Mouse (Mus musculus): ENCODE measurements around the gene Ccnf.

Gene Ccnf

GRCm38 (mm10) chr17:24251320-24252069 is at the start of gene Ccnf:
TSS of gene Ccnf (minus strand) at chr17:24251484.
- DNase-seq: peak; percentile 97

DNA sequence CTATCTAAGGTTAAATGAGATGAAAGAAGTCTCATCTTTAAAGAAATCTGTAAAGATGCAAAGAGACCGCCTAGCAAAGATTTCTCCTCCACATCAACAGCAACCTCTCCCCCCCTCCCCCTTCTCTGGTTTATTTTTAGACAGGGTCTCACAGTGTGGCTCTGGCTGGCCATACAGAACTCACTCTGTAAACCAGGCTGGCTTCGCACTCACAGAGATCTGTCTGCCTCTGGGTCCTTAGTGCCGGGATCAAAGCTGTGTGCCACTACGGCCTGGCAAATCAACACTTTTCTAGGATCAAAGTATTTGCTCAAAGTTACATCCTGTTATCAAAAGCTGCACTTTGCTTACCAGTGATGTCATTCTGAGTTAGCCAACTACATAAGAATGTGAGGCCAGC is 49.4 kb upstream of the Ccnf start:
- DNase-seq: no peak

DNA sequence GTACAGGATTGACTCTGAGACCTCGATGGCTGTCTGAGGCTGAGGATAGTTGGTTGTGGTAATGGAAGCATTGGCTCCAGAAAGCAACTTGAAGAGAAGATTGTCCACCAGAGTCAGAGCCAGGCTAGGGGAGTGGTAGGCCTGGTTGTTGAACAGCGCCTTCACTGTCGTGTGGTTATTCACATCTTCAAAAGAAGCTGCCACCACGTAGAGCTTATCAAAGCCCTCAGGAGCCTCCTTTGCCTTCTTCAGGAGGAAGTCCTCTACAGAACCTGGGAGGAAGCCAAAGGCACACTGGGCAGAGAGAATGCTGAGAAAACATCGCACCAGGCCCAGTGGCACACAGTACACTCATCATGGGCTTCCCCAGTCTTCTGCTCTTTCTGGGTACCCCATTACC is 38.1 kb upstream of the Ccnf start:
- no peak for DNase-seq

DNA sequence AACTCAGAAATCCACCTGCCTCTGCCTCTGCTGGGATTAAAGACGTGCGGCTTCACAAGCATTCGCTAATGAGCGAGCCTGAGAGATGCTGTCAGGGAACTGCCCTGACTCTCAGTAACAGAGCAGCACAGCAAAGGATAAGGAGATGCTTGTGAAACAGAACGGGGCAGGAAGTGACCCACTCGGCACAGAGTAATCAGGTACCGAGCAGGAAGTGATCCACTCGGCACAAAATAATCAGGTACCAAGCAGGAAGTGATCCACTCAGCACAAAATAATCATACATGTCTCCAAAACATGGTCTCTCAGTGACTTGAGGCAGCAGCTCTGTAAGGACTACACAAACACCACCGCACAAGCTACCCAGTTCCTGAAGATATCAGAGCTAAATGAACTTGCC is 37.2 kb upstream of the Ccnf start:
- no peak for DNase-seq

DNA sequence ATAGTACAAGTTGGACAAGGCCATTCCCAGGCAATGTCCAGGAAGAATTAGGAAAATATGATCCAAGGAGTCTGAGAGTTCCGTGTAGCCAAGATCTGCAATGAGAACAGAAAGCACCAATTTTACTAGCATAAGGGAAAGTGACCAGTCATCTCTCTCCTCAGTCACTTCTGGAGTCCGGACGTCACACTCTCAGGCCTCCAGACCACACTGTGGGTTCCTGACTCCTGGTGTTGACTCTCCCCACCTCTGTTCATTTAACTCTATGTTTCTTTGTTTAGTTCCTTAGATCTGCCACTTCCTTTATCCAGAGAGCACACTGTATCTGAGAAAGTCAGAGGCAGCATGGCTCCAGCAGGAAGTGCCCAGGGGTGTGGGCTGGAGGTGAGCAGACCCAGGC is 34.4 kb upstream of the Ccnf start:
- no peak for DNase-seq

DNA sequence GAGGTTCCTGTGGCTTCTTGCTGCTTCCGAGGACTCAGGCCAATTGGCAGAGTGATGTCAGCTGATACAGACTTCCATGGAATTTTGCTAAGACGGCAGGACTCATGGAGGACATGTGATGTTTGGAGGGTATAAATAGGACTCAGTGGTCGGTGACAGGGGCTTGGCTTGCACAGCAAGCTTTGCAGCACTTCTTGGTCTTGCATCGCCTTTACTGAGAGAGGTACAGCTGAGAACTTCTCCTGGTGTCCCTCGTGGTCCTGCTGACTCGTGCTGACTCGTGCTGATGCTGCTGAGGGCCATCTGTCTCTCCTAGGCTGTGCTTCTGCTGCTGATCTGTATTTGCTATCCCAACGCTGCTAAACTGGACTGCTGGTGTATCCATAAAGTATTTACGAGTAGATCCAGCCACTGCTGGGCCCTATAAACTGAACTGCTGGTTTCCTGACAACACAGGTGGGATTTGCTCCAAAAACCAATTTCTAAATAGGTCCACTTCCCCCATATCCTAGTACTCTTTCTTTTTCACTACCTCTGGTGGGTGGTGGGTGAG is 32.1 kb upstream of the Ccnf start:
- no peak for DNase-seq

- DNase-seq: no peak
Observed at GRCm38 (mm10) chr17:24282637-24283036, 31.4 kb upstream of the Ccnf start.

DNA sequence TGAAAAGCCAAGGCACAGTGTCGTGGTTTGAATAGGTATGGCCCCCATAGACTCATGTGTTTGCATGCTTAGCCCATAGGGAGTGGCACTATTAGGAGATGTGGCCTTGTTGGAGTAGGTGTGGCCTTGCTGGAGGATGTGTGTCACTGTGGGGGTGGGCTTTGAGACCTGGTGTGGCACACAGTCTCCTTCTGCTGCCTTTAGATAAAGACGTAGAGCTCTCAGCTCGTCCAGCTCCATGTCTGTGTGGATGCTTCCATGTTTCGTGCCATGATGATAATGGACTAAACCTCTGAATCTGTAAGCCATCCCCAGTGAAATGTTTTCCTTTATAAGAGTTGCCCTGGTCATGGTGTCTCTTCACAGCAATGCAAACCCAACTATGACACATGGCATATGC is 28.6 kb upstream of the Ccnf start:
- no peak for DNase-seq

DNA sequence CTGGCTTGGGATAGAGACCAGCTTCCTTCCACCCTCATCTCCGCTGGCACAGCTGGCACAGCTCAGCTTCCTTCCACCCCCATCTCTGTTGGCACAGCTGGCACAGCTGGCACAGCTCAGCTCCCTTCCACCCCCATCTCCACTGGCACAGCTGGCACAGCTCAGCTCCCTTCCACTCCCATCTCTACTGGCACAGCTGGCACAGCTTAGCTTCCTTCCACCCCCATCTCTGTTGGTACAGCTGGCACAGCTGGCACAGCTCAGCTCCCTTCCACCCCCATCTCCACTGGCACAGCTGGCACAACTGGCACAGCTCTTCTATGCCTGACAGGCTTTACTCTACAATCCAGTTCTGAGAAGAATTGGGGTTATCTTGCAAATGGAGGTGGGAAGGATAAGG is 15.8 kb upstream of the Ccnf start:
- no peak for DNase-seq

DNA sequence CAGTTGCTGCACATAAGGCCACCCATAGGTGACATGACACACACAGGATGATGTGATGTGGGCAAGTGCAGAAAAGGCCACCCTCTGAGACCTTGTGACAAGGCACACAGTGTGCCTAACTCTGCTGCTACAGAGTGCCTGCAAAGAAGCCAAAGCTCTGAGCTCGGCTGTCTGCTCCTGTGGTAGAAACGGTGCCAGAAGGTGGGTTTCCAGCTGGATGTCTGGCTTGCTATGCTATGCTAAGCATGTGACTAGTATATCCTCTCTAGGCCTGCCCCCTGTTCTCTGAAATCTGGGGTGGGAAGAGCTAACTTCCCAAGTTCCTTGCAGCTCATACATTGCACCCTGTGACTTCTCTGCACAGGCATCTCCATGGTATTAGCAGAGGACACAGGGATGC is 13.5 kb upstream of the Ccnf start:
- no peak for DNase-seq

DNA sequence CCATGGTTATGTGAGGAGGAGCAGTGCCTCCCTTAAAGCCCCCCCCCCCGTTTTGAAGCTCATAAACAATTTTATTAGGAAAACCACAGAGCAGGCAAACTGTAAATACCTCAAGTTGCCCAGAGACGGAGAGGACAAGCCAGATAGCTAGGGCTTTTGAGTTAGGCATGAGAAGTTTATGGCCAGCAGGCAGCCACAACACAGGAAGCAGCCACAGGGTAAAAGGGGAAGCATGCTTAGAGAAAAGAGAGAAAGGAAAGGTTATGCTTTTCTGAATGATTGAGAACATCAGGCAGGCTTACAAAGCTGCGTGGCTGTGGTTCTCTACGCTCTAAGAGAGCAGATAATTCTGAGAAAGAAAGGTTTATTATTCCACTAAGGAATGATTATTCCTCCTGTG is 9.2 kb upstream of the Ccnf start:
- DNase-seq: no peak

GRCm38 (mm10) chr17:24259702-24260101 is 8.4 kb upstream of the Ccnf start:
- no peak for DNase-seq

DNA sequence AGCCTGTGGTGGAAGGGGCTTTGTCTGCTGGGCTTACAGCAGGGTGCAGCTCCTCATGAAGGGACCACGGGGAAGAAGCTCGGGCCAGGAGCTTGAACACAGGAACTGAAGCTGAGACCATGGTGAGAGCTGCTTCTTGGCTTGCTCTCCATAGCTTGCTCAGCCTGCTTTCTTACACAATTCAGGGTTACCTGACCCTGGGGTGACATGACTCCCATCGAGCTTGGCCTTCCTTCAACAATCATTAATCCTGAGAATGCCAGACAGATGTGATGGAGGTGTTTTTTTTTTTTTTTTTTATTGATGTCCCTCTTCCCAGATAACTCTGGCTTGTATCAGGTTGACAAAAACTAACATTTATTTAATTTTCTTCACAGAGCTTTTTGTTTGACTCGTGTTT is 7.7 kb upstream of the Ccnf start:
- DNase-seq: no peak

GRCm38 (mm10) chr17:24252329-24252728 is 1.0 kb upstream of the Ccnf start:
- no peak for DNase-seq

DNA sequence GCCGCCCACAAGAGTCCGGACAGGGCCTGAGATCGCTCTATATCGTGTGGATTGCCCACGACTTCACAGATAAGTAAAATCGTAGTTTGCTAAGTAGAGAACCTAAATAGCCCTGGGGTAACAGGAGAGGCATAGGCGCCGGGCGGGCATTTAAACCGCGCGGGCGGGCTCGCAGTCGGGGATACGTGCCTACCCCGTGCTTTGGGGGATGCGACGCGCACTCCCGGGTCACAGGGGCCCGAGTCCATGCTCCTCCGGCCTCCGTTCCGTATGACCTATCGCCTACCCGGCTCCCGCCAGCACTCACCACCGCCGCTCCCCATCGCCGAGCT is 330 bp downstream of the Ccnf start:
- DNase-seq: no peak

GRCm38 (mm10) chr17:24248641-24249040 is 2.6 kb downstream of the Ccnf start:
- DNase-seq: no peak

GRCm38 (mm10) chr17:24244061-24244460 is 7.2 kb downstream of the Ccnf start:
- no peak for DNase-seq

DNA sequence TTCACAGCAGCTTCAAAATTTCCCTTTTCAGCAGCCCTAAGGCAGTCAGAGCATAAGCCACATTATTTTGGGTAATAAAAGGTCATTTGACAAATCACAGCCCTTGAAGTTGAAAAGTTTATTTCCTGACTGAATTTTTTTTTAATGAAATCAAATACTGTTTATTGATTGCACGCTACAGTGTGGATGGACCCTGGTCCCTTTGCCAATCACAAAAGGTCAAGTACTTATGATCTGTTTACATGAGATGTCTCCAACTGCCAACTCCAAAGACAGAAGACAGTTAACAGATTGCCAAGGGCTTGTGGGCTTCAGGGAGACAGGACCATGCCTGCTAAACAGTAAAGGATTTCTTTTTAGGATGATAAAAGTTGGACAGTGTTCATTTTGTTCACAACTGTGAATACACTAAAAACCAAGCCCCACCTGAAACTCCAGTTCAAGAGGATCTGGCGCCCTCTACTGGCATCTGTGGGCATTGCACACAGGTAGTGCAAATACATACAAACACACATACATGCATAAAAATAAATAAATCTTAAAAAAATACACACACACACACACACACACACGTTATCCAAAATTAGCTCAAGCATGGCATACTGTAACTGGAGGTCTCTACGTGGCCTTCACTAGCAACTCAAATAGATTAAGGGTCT is 7.8 kb downstream of the Ccnf start:
- DNase-seq: peak; percentile 23

DNA sequence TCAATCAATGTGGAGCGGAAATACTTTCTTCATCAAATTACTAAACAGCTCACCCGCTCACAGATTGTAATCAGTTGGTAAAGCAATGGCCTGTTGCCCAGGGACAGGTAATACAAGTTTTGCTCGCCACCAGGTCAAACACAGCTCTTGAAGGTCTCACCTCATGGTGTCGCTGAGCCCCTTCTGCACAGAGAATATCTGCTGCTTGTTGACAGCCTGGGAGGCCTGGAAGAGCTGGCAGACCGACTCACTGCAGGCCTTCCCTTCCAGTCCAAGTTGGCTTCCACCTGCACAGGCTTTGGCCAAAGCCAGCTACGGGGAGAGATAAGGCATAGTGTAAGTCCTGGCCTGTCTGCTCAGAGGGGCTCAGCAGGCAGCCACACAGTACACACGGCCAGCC is 14.4 kb downstream of the Ccnf start:
- no peak for DNase-seq

DNA sequence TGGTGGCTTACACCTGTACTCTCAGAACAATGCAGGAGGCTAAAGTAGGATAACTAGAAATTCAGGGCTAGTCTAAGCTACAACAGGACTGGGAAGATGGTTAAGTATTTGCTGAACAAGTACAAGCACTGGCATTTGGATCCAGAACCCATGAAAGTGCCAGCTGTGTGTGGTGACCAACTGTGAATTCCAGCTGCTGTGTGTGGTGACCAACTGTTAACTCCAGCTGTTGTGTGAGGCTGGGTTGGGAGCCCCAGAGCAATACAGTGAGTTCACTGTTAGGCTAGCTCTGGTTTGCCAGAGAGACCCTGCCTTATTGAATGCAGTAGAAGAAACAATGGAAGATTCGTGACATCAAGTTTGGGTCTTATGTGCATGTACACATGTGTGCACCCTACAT is 14.8 kb downstream of the Ccnf start:
- no peak for DNase-seq

DNA sequence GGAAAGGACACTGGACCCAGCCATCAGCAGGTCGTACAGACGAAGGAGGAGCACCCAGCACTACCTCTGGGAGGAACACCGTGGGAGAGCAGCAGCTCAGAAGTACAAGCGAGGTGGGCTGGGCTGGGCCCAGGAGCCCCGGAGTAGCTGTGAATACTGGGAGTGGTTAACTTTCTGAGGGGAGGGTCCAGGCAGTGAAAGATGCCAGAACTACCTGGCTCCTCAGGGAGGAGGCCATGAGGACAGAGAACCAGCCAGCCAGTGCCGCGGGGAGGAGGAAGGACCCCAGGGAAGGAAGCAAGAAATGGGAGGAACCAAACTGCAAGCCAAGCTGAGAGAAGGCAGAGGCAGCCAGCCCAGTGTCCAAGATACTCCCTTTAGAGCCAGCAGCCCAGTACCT is 23.3 kb downstream of the Ccnf start:
- DNase-seq: no peak

- no peak for DNase-seq
Observed at GRCm38 (mm10) chr17:24226721-24227120, 24.6 kb downstream of the Ccnf start.

- no peak for DNase-seq
Observed at GRCm38 (mm10) chr17:24225851-24226250, 25.4 kb downstream of the Ccnf start.

GRCm38 (mm10) chr17:24224741-24225140 is 26.5 kb downstream of the Ccnf start:
- DNase-seq: no peak

DNA sequence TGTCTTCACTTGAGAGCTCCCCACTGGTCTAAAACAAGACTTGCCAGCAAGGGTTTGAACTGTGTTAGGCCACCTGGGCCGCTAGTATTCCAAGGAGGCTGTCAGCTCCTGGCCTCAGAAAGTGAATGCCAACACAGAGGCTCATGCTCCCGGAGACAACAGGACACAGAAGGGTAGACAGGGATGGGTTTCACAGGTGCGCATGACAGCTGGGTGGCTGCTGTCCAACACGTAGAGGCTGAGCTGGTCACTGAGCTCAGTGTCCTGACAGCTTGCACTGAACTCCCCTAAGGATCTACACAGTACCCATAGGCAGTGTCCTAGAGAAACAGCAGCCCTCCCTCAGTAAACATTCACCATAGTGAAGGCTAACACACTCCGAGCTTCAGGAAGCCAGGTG is 27.8 kb downstream of the Ccnf start:
- no peak for DNase-seq

Measured in kidney, postnatal 14 days (tissue).